Mouse (Mus musculus) monocyte, adult 5-6 weeks (primary cell): ENCODE data around the gene Cadps. TPM values are rescaled to one million over a fixed set of nuclear protein-coding genes. Genes with fewer than 3 reads are reported as not detected.

ENCODE experiments used
- ATAC-seq: fragments of 153-309, 156-312 bp; replicated peaks from 2 replicates; pipeline ENCODE4 v1.8.0; 2017; ENCODE audit warnings: mild to moderate bottlenecking; ENCODE audit not compliant: low TSS enrichment, insufficient number of reproducible peaks, severe bottlenecking, poor library complexity, low FRiP score
- total RNA-seq: library from RNA; stranded (forward); fragments of 200-1000, 200-491, 200-594 nt; gene quantifications from 3 replicates; pipeline ENCODE4 v1.2.3, GENCODE M21; 2017

Cadps gene
- total RNA-seq, 1 experiment from 2014 or later: not detected

- no peak for ATAC-seq
These were observed 54.0 kb downstream of the Cadps start for GRCm38 (mm10) chr14:12768870-12769269.

GRCm38 (mm10) chr14:12753237-12753636 is 69.6 kb downstream of the Cadps start:
- no peak for ATAC-seq

GRCm38 (mm10) chr14:12751821-12752220 is 71.1 kb downstream of the Cadps start:
- ATAC-seq: no peak

- no peak for ATAC-seq
These were observed 91.9 kb downstream of the Cadps start for GRCm38 (mm10) chr14:12730979-12731378.

- no peak for ATAC-seq
These were observed 100.3 kb downstream of the Cadps start for GRCm38 (mm10) chr14:12722452-12723194.

- ATAC-seq: no peak
These were observed 104.1 kb downstream of the Cadps start for GRCm38 (mm10) chr14:12718766-12719165.

- no peak for ATAC-seq
These were observed 106.8 kb downstream of the Cadps start for GRCm38 (mm10) chr14:12715906-12716659.

- no peak for ATAC-seq
These were observed 115.5 kb downstream of the Cadps start for GRCm38 (mm10) chr14:12707395-12707794.

- no peak for ATAC-seq
These were observed 118.4 kb downstream of the Cadps start for GRCm38 (mm10) chr14:12704461-12704860.

GRCm38 (mm10) chr14:12690201-12690600 is 132.7 kb downstream of the Cadps start:
- ATAC-seq: no peak

- ATAC-seq: no peak
These were observed 137.9 kb downstream of the Cadps start for GRCm38 (mm10) chr14:12685015-12685414.

- no peak for ATAC-seq
These were observed 141.8 kb downstream of the Cadps start for GRCm38 (mm10) chr14:12680819-12681638.

- ATAC-seq: no peak
These were observed 161.4 kb downstream of the Cadps start for GRCm38 (mm10) chr14:12661430-12661829.

- ATAC-seq: no peak
These were observed 165.5 kb downstream of the Cadps start for GRCm38 (mm10) chr14:12657351-12657750.

GRCm38 (mm10) chr14:12642868-12643512 is 179.9 kb downstream of the Cadps start:
- ATAC-seq: no peak

- ATAC-seq: no peak
These were observed 184.1 kb downstream of the Cadps start for GRCm38 (mm10) chr14:12638762-12639161.

GRCm38 (mm10) chr14:12637121-12637754 is 185.6 kb downstream of the Cadps start:
- no peak for ATAC-seq
